Comparison of ENCODE assay signal across 15 mouse cellular contexts in genomic region chr19:25381972-25382371, GRCm38 (mm10).
A peak's percentile ranks its signal among the peaks of the same experiment; 100 is the strongest.
DNase-seq lines count a peak whose midpoint lies in the region; ATAC-seq and TF ChIP-seq lines count a peak whose summit lies in the region.
"Had no signal": no experiment of that assay in that cellular context is flagged by ENCODE, and none has a peak within 500 bp of the region (broad histone marks: within the 10 kb centered on the region; RNA-seq: fewer than 3 reads in every experiment).

No protein-coding gene starts in this region.

- peak overlapping the region; percentile 85 for H3K27ac ChIP-seq in heart, embryonic 13.5 days (replicated peaks)
- no peak overlapping the region for H3K27ac ChIP-seq in neural tube, embryonic 13.5 days (replicated peaks)
- peak overlapping the region; percentile 73; the same call in 1 of the 2 replicates for H3K27ac ChIP-seq in liver, embryonic 11.5 days (ENCODE audit: low read depth, low read length)
- H3K27ac ChIP-seq in stomach, postnatal 0 days (replicated peaks): peak overlapping the region; percentile 65
- H3K27ac ChIP-seq: layer of hippocampus, adult 2 months had no signal

- H3K4me2 ChIP-seq in heart, embryonic 13.5 days: peak overlapping the region; percentile 56
- H3K4me2 ChIP-seq in neural tube, embryonic 13.5 days: no peak overlapping the region
- peak overlapping the region; percentile 41 for H3K4me2 ChIP-seq in liver, embryonic 11.5 days
- H3K4me2 ChIP-seq in stomach, postnatal 0 days (replicated peaks; ENCODE audit: low read depth): peak overlapping the region; percentile 42

- 11% methylated on average over 7 of the region's 7 CpGs for WGBS in heart, embryonic 13.5 days
- WGBS in neural tube, embryonic 13.5 days: 69% methylated on average over 7 of the region's 7 CpGs
- WGBS in liver, embryonic 11.5 days: 25% methylated on average over 7 of the region's 7 CpGs
- WGBS in stomach, postnatal 0 days: 14% methylated on average over 7 of the region's 7 CpGs

- no peak for TF ChIP-seq EP300 in stomach, postnatal 0 days (optimal IDR thresholded peaks at IDR 0.05)

- peak overlapping the region; percentile 74 for H3K9ac ChIP-seq in heart, embryonic 13.5 days
- H3K9ac ChIP-seq in neural tube, embryonic 13.5 days: 0 out of 2 replicates have a peak overlapping the region, but pooled peaks have one; percentile 8
- H3K9ac ChIP-seq in liver, embryonic 11.5 days (ENCODE audit: low read depth, low read length): no peak overlapping the region
- H3K9ac ChIP-seq in stomach, postnatal 0 days (ENCODE audit: low read length): no peak overlapping the region

- peaks cover 7% of the 10 kb centered on the region; the same call in 1 of the 2 replicates for H3K36me3 ChIP-seq in heart, embryonic 13.5 days
- no peaks in the 10 kb centered on the region for H3K36me3 ChIP-seq in neural tube, embryonic 13.5 days
- H3K36me3 ChIP-seq in liver, embryonic 11.5 days (ENCODE audit: control insufficient read depth, insufficient read depth, low read length): no peaks in the 10 kb centered on the region
- no peaks in the 10 kb centered on the region for H3K36me3 ChIP-seq in stomach, postnatal 0 days (ENCODE audit: control insufficient read depth, insufficient read depth, low read length)

- H3K9me3 ChIP-seq in heart, embryonic 13.5 days: no peaks in the 10 kb centered on the region
- no peaks in the 10 kb centered on the region for H3K9me3 ChIP-seq in neural tube, embryonic 13.5 days
- H3K9me3 ChIP-seq in liver, embryonic 11.5 days (ENCODE audit: control insufficient read depth, low read length): no peaks in the 10 kb centered on the region
- no peaks in the 10 kb centered on the region for H3K9me3 ChIP-seq in stomach, postnatal 0 days (ENCODE audit: control insufficient read depth, low read length)

- ATAC-seq in heart, embryonic 13.5 days (ENCODE audit: extremely low read depth, insufficient number of reproducible peaks, low FRiP score, low TSS enrichment): no peak
- no peak for ATAC-seq in neural tube, embryonic 13.5 days (ENCODE audit: low read depth)
- peak; percentile 81 for ATAC-seq in liver, embryonic 11.5 days (replicated peaks; ENCODE audit: low FRiP score)
- ATAC-seq in stomach, postnatal 0 days (ENCODE audit: low FRiP score, low TSS enrichment): peak; percentile 83
- ATAC-seq in cerebellum, adult (ENCODE audit: insufficient number of reproducible peaks, low FRiP score, low TSS enrichment): no peak
- ATAC-seq: activated CD4-positive, CD25-positive, alpha-beta regulatory T cell, adult 4 months; forebrain, embryonic 16.5 days had no signal

- DNase-seq in heart, adult 18-20 months: no peak
- DNase-seq in neural tube, embryonic 10.5 days (ENCODE audit: extremely low spot score, low spot score): no peak
- DNase-seq in liver, embryonic 11.5 days (ENCODE audit: low spot score): peak; percentile 42
- DNase-seq in stomach, postnatal 0 days (ENCODE audit: low spot score): peak; percentile 77
- no peak for DNase-seq in adrenal gland, adult 2 months
- DNase-seq: cerebellum, postnatal 10 days; kidney, adult 2 months; thymus, postnatal 25 days had no signal

- H3K4me3 ChIP-seq in heart, embryonic 13.5 days: peak overlapping the region; percentile 29
- no peak overlapping the region for H3K4me3 ChIP-seq in neural tube, embryonic 13.5 days
- H3K4me3 ChIP-seq in liver, embryonic 11.5 days (ENCODE audit: low read depth, low read length): no peak overlapping the region
- H3K4me3 ChIP-seq in stomach, postnatal 0 days (ENCODE audit: low read depth, low read length): no peak overlapping the region
- H3K4me3 ChIP-seq: layer of hippocampus, adult 2 months; myocyte had no signal

- no peak for TF ChIP-seq CTCF in stomach, postnatal 0 days (IDR thresholded peaks at IDR 0.05; ENCODE audit: low read depth)

- peaks cover 65% of the 10 kb centered on the region for H3K4me1 ChIP-seq in heart, embryonic 13.5 days
- peaks cover 9% of the 10 kb centered on the region for H3K4me1 ChIP-seq in neural tube, embryonic 13.5 days (replicated peaks)
- H3K4me1 ChIP-seq in liver, embryonic 11.5 days (replicated peaks; ENCODE audit: control insufficient read depth, insufficient read depth, low read length): peaks cover 11% of the 10 kb centered on the region
- H3K4me1 ChIP-seq in stomach, postnatal 0 days (replicated peaks; ENCODE audit: control insufficient read depth, insufficient read depth): peaks cover 9% of the 10 kb centered on the region

- no peaks in the 10 kb centered on the region for H3K27me3 ChIP-seq in heart, embryonic 13.5 days (replicated peaks)
- H3K27me3 ChIP-seq in neural tube, embryonic 13.5 days: no peaks in the 10 kb centered on the region
- H3K27me3 ChIP-seq in liver, embryonic 11.5 days (replicated peaks; ENCODE audit: control insufficient read depth, insufficient read depth, low read length): no peaks in the 10 kb centered on the region; the same call in 1 of the 2 replicates
- H3K27me3 ChIP-seq in stomach, postnatal 0 days (ENCODE audit: control insufficient read depth, insufficient read depth, low read length): no peaks in the 10 kb centered on the region

Comparison
In these comparisons a context has a peak if more than half of its experiments do, and no peak if none do; other contexts are left out.
1. ATAC-seq: peak in liver, embryonic 11.5 days (single experiment) and stomach, postnatal 0 days (single experiment); none in heart, embryonic 13.5 days (single experiment), neural tube, embryonic 13.5 days (single experiment) and cerebellum, adult (single experiment).
2. H3K9ac ChIP-seq: peak in heart, embryonic 13.5 days (single experiment) and neural tube, embryonic 13.5 days (single experiment); none in liver, embryonic 11.5 days (single experiment) and stomach, postnatal 0 days (single experiment).
3. DNase-seq: peak in liver, embryonic 11.5 days (single experiment) and stomach, postnatal 0 days (single experiment); none in heart, adult 18-20 months (0 of 2), neural tube, embryonic 10.5 days (single experiment) and adrenal gland, adult 2 months (single experiment).